Mouse (Mus musculus): ENCODE measurements at regions not wholly inside any gene's neighbourhood (a gene's known extent, or its start where the extent isn't known, plus 50 kb on each side); places are given as distances from the start of the nearest gene placed in this dataset.
A peak's percentile ranks its signal among the peaks of the same experiment; 100 is the strongest.

- no peaks in the 10 kb centered on the region for H3K27me3 ChIP-seq (ENCODE audit: insufficient read depth, low read length)
- no peak overlapping the region for H3K9ac ChIP-seq (replicated peaks)
- WGBS (ENCODE audit: insufficient replicate concordance): 34% methylated on average over 14 of the region's 14 CpGs
- peak overlapping the region; percentile 42; the same call in 1 of the 2 replicates for H3K4me2 ChIP-seq (ENCODE audit: low read depth, low read length)
- DNase-seq: no peak
- H3K27ac ChIP-seq (ENCODE audit: low read depth): no peak overlapping the region
- ATAC-seq: no peak
- no peaks in the 10 kb centered on the region for H3K9me3 ChIP-seq (ENCODE audit: low read length)
- no peaks in the 10 kb centered on the region for H3K36me3 ChIP-seq (replicated peaks; ENCODE audit: insufficient read depth, low read length)
- TF ChIP-seq CTCF (IDR thresholded peaks at IDR 0.05; ENCODE audit: low read depth) (no peak), EP300 (IDR thresholded peaks at IDR 0.05; ENCODE audit: low read depth) (no peak)
- no peaks in the 10 kb centered on the region for H3K4me1 ChIP-seq (ENCODE audit: insufficient read depth)
- no peak overlapping the region for H3K4me3 ChIP-seq (ENCODE audit: low read depth, low read length)
Observed at GRCm38 (mm10) chr1:120963477-120964178, 361.4 kb downstream of the En1 start.

GRCm38 (mm10) chr1:120964179-120964517 lies 361.9 kb downstream of the En1 start:
- WGBS (ENCODE audit: insufficient replicate concordance): 61% methylated on average over 17 of the region's 17 CpGs
- Histone ChIP-seq H3K9me3 (ENCODE audit: low read length) (no peaks in the 10 kb centered on the region), H3K27me3 (ENCODE audit: insufficient read depth, low read length) (no peaks in the 10 kb centered on the region), H3K27ac (ENCODE audit: low read depth) (no peak overlapping the region), H3K4me3 (ENCODE audit: low read depth, low read length) (no peak overlapping the region), H3K4me2 (ENCODE audit: low read depth, low read length) (peak overlapping the region; percentile 42; the same call in 1 of the 2 replicates), H3K4me1 (ENCODE audit: insufficient read depth) (no peaks in the 10 kb centered on the region), H3K36me3 (replicated peaks; ENCODE audit: insufficient read depth, low read length) (no peaks in the 10 kb centered on the region), H3K9ac (replicated peaks) (no peak overlapping the region)
- DNase-seq: no peak
- TF ChIP-seq EP300 (IDR thresholded peaks at IDR 0.05; ENCODE audit: low read depth) (no peak), CTCF (IDR thresholded peaks at IDR 0.05; ENCODE audit: low read depth) (no peak)
- no peak for ATAC-seq

- Histone ChIP-seq H3K9ac (replicated peaks) (no peak overlapping the region), H3K27me3 (ENCODE audit: insufficient read depth, low read length) (no peaks in the 10 kb centered on the region), H3K4me3 (ENCODE audit: low read depth, low read length) (no peak overlapping the region), H3K9me3 (ENCODE audit: low read length) (no peaks in the 10 kb centered on the region), H3K27ac (ENCODE audit: low read depth) (no peak overlapping the region), H3K36me3 (replicated peaks; ENCODE audit: insufficient read depth, low read length) (no peaks in the 10 kb centered on the region), H3K4me2 (ENCODE audit: low read depth, low read length) (no peak overlapping the region), H3K4me1 (ENCODE audit: insufficient read depth) (no peaks in the 10 kb centered on the region)
- no peak for ATAC-seq
- 49% methylated on average over 3 of the region's 3 CpGs for WGBS (ENCODE audit: insufficient replicate concordance)
- DNase-seq: no peak
- TF ChIP-seq CTCF (IDR thresholded peaks at IDR 0.05; ENCODE audit: low read depth) (no peak), EP300 (IDR thresholded peaks at IDR 0.05; ENCODE audit: low read depth) (no peak)
Observed at GRCm38 (mm10) chr1:120966132-120966531, 363.9 kb downstream of the En1 start.

- no peak for TF ChIP-seq CTCF (IDR thresholded peaks at IDR 0.05; ENCODE audit: low read depth)
- no peak for TF ChIP-seq EP300 (IDR thresholded peaks at IDR 0.05; ENCODE audit: low read depth)
- Histone ChIP-seq H3K9me3 (ENCODE audit: low read length) (no peaks in the 10 kb centered on the region), H3K27ac (ENCODE audit: low read depth) (no peak overlapping the region), H3K9ac (replicated peaks) (no peak overlapping the region), H3K36me3 (replicated peaks; ENCODE audit: insufficient read depth, low read length) (no peaks in the 10 kb centered on the region), H3K4me2 (ENCODE audit: low read depth, low read length) (no peak overlapping the region), H3K27me3 (ENCODE audit: insufficient read depth, low read length) (no peaks in the 10 kb centered on the region), H3K4me3 (ENCODE audit: low read depth, low read length) (no peak overlapping the region), H3K4me1 (ENCODE audit: insufficient read depth) (no peaks in the 10 kb centered on the region)
- DNase-seq: no peak
- no peak for ATAC-seq
- WGBS (ENCODE audit: insufficient replicate concordance): 36% methylated on average over 1 of the region's 1 CpGs
Observed at GRCm38 (mm10) chr1:120974661-120975060, 357.7 kb downstream of the Insig2 start.

GRCm38 (mm10) chr1:121004535-121004934 lies 327.9 kb downstream of the Insig2 start:
- TF ChIP-seq CTCF (IDR thresholded peaks at IDR 0.05; ENCODE audit: low read depth): no peak
- no peak for TF ChIP-seq EP300 (IDR thresholded peaks at IDR 0.05; ENCODE audit: low read depth)
- DNase-seq (no peak), ATAC-seq (no peak)
- H3K27me3 ChIP-seq (ENCODE audit: insufficient read depth, low read length): no peaks in the 10 kb centered on the region
- H3K9ac ChIP-seq (replicated peaks): no peak overlapping the region
- H3K9me3 ChIP-seq (ENCODE audit: low read length): no peaks in the 10 kb centered on the region
- no peak overlapping the region for H3K27ac ChIP-seq (ENCODE audit: low read depth)
- H3K4me3 ChIP-seq (ENCODE audit: low read depth, low read length): no peak overlapping the region
- no peak overlapping the region for H3K4me2 ChIP-seq (ENCODE audit: low read depth, low read length)
- no peaks in the 10 kb centered on the region for H3K36me3 ChIP-seq (replicated peaks; ENCODE audit: insufficient read depth, low read length)
- H3K4me1 ChIP-seq (ENCODE audit: insufficient read depth): no peaks in the 10 kb centered on the region
- 84% methylated on average over 7 of the region's 7 CpGs for WGBS (ENCODE audit: insufficient replicate concordance)

GRCm38 (mm10) chr1:121005198-121005597 lies 327.2 kb downstream of the Insig2 start:
- Histone ChIP-seq H3K4me1 (ENCODE audit: insufficient read depth) (no peaks in the 10 kb centered on the region), H3K27me3 (ENCODE audit: insufficient read depth, low read length) (no peaks in the 10 kb centered on the region), H3K36me3 (replicated peaks; ENCODE audit: insufficient read depth, low read length) (no peaks in the 10 kb centered on the region), H3K27ac (ENCODE audit: low read depth) (no peak overlapping the region), H3K9me3 (ENCODE audit: low read length) (no peaks in the 10 kb centered on the region), H3K9ac (replicated peaks) (no peak overlapping the region), H3K4me3 (ENCODE audit: low read depth, low read length) (no peak overlapping the region), H3K4me2 (ENCODE audit: low read depth, low read length) (no peak overlapping the region)
- 45% methylated on average over 3 of the region's 3 CpGs for WGBS (ENCODE audit: insufficient replicate concordance)
- DNase-seq (no peak), ATAC-seq (no peak)
- TF ChIP-seq EP300 (IDR thresholded peaks at IDR 0.05; ENCODE audit: low read depth) (no peak), CTCF (IDR thresholded peaks at IDR 0.05; ENCODE audit: low read depth) (no peak)

- Histone ChIP-seq H3K4me1 (ENCODE audit: insufficient read depth) (no peaks in the 10 kb centered on the region), H3K9me3 (ENCODE audit: low read length) (no peaks in the 10 kb centered on the region), H3K36me3 (replicated peaks; ENCODE audit: insufficient read depth, low read length) (no peaks in the 10 kb centered on the region), H3K4me2 (ENCODE audit: low read depth, low read length) (no peak overlapping the region), H3K4me3 (ENCODE audit: low read depth, low read length) (no peak overlapping the region), H3K27ac (ENCODE audit: low read depth) (no peak overlapping the region), H3K9ac (replicated peaks) (no peak overlapping the region), H3K27me3 (ENCODE audit: insufficient read depth, low read length) (no peaks in the 10 kb centered on the region)
- DNase-seq (no peak), ATAC-seq (no peak)
- no peak for TF ChIP-seq EP300 (IDR thresholded peaks at IDR 0.05; ENCODE audit: low read depth)
- no peak for TF ChIP-seq CTCF (IDR thresholded peaks at IDR 0.05; ENCODE audit: low read depth)
Observed at GRCm38 (mm10) chr1:121012126-121012525, 320.3 kb downstream of the Insig2 start.
